Mouse (Mus musculus) neural tube, embryonic 10.5 days (tissue): ENCODE data around the gene Sectm1a.
"Not testable (repeated sequence)": the region's sequence is repeated elsewhere in the genome, so short reads cannot be mapped to it uniquely, and the experiment has no call there.

Experiments
- DNase-seq: peaks from one replicate; pipeline ENCODE4 v3.0.0-alpha.2; 2017; ENCODE audit warnings: low spot score; ENCODE audit errors: extremely low spot score

Sectm1a gene

GRCm38 (mm10) chr11:121081120-121081519 is at the start of gene Sectm1a:
Sectm1a (minus strand) TSS chr11:121081220.
- no peak for DNase-seq

- no peak for DNase-seq
Observed at GRCm38 (mm10) chr11:121129616-121130015, 48.6 kb upstream of the Sectm1a start.

GRCm38 (mm10) chr11:121127441-121127840 is 46.4 kb upstream of the Sectm1a start:
- DNase-seq = no peak

- no peak for DNase-seq
Observed at GRCm38 (mm10) chr11:121126395-121126794, 45.4 kb upstream of the Sectm1a start.

DNA sequence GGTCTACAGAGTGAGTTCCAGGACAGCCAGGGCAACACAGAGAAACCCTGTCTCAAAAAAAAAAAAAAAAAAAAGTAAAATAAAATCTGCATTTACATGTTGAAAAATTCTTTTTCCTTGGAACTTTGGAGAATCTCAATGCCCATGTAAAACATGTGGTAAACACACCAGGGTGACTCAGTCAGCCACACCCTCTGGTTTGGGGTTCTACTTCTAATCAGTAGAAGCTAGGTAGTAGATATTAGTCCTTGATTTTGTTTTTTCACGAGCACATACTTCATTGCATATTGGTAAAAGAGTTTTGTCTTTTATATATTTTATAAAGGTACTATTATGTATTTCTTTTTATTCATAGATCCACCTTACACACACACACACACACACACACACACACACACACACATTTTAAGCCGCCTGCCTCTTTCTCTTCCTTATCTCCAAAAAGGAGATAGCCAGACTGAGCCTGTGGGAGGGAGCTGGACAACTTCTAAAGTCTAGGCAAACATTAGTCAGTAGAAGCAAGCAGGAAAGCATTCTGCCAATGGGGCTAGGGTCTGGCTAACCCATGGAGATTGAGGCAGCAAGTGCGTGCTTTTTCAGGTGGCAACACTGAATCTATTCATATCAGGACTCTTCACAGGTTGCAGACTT is 44.6 kb upstream of the Sectm1a start:
- no peak for DNase-seq

GRCm38 (mm10) chr11:121123438-121123837 is 42.4 kb upstream of the Sectm1a start:
- DNase-seq = no peak

- no peak for DNase-seq
Observed at GRCm38 (mm10) chr11:121122024-121122670, 41.1 kb upstream of the Sectm1a start.

GRCm38 (mm10) chr11:121121151-121121550 is 40.1 kb upstream of the Sectm1a start:
- DNase-seq = no peak

DNA sequence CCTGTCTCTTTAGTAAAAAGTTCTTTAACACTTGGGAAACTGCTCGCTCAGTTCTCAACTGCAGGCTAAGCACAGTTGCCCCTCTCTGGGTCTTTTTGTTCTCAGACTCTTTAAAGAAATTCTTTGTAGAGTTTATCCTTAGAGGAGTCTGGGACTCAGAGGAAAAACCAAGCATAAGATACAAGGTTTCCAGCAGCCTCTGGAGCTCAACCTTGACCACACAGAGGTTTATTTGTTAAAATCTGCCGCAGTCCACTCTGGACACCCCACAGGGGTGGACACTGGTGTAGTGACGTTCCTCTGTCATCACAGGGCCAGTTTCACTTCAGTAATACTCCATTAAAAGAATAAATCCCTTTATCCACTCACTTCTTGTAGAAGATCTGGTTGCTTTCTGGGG is 37.6 kb upstream of the Sectm1a start, which contains the start of gene Tex19.2:
Tex19.2 (minus strand) TSS at position 101 of the 400 bp plus-strand sequence.
- DNase-seq = no peak

- DNase-seq = no peak
Observed at GRCm38 (mm10) chr11:121118106-121118505, 37.1 kb upstream of the Sectm1a start.

DNA sequence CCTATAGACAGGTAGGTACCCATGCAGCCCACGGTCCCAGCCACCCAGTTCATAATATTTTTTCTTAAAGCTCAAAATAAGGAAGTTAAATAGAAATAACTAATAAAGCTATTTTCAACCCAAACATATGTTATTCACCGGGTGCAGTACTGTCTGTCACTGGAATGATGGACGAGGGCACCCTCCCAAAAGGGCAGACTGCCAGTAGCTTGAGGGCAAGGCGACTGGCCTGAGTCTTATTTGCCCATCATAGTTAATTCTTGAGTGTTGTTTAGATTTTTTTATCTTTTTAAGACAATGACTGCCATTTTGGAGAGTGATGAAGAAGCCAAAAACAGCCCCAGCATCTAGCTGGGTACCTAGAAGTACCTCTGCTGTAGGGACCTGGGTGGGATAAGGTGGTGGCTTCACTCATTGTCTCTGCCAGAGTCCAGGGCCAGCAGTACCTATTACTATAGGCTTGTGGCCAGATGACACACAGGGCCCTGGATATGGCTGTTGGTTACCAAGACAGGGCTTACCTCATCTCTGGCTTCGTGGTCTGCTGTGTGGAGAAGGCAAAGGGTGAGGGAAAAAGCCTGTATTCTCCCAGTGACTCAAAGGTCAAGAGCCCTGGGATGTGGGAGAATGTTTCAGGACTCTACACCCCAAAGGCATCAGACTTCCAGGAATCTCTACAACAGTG is 31.2 kb upstream of the Sectm1a start:
- no peak for DNase-seq

GRCm38 (mm10) chr11:121111601-121112000 is 30.6 kb upstream of the Sectm1a start:
- no peak for DNase-seq

DNA sequence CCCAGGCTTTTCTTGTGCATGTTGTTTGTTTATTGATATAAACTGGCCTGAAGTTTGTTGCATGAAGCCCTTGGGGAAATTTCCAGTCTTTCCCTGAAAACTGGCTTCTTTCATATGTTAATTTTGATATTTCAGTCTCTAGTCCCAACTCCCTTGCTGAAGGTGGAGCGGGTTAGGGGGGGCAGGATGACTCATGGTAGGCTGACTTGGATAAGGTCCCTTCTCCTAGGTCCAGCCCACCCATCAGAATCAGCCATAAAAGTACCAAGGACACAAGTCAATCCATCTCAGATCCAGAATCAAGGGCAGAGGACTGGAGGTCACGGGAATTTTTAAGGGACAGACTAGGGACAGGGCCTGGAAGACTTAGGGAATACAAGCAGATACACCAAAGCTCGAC is 30.0 kb upstream of the Sectm1a start:
- DNase-seq = no peak

DNA sequence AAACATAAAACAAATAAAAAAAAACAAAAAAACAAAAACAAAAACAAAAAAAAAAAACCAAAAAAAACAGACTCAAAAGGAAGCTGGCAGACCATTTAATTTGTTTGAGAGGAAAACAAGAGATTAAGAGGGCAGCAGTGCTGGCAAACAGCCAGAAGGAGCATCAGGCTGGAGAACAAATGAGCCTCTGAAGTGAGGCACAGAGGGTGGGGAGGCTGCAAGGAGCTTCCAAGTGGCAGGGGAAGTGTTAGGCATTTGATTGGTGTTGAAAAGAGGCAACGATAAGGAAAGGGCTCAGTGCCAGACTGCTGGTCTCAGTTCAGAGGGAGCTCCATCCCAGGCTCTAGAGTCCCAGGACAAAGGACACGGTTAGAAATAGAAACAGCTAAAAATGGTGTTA is 29.0 kb upstream of the Sectm1a start:
- no peak for DNase-seq

GRCm38 (mm10) chr11:121108061-121108460 is 27.0 kb upstream of the Sectm1a start:
- DNase-seq = no peak

DNA sequence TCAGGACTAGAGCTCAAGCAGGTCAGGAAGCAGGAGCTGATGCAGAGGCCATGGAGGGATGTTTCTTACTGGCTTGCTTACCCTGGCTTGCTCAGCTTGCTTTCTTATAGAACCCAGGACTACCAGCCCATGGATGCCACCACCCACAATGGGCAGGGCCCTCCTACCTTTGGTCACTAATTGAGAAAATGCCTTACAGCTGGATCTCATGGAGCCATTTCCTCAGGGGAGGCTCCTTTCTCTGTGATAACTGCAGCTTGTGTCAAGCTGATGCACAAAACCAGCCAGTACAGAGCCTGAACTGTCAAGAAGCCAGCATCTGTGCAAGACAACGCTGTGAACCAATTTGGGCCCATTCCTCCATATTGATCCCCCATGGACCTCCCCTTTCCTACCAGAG is 26.2 kb upstream of the Sectm1a start:
- DNase-seq = not testable (repeated sequence)

DNA sequence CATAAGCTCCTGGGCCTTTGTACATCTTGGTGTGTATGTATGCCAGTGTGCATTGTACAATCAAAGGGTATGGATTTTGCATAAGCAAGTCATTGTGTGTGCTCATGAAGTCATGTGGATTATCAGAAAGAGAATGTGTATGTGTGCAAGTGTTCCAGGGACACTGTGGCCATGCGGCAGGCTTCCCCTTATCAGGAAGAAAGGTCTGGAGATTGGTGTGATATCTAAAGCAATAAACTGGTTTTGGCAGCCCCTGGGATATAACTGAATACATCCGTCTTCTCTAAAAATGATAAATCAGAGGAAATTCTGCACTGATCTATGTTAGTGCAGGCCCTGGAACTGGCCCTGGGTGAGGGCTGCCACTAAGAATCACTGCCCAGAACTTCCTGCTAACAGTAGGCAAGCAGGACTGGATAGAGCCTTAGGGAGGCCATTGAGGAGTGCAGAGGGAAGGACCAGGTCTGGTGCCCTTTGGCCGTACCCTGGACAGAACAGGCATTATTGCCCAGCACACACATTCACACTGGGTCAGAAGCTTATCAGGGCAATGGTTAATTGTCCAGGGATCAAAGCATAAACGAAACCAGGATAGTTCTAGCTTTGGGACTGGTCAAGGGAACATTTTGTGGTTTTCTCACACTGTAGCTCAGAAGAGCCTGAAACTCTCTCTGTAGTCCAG is 20.2 kb upstream of the Sectm1a start:
- DNase-seq = no peak

DNA sequence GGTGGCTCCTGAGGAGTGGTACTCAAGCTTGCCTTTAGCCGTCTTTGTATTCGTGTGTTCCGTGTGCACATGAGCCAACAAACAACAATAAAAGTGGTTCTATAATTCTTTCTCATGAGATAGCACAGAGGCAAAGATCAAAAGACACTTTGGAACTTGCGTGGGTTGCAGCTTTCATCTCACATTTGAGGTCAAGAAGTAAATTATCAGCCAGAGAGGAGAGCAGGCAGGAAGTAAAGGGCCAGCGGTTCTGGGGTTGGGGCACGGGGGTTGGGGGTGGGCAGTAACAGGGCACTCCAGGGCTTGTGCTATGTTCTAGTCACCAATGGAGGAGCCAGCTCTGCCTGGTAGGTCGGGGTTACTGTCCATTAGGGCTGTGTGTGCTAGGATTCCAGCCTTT is 19.7 kb upstream of the Sectm1a start:
- no peak for DNase-seq

DNA sequence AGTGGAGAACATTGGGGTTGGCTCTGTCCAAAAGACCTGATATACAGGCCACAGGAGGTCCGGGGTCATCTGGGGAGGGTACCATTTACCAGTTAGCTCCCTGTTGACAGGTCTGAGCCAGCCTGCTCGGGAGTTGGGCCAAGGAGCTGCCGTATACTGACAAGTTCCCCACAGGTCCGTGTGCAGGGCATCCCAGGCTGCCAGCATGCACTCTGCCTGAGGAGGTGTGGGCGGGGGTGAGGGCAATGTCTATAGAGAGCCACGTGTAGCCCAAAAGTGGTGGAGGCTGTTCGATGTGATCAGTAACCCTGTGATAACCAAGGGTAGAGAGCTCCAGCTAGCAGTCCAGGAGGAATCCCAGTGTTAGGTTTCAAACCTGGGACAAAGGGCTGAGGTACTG is 18.7 kb upstream of the Sectm1a start:
- DNase-seq = no peak

- no peak for DNase-seq
Observed at GRCm38 (mm10) chr11:121092606-121093585, 11.9 kb upstream of the Sectm1a start.

DNA sequence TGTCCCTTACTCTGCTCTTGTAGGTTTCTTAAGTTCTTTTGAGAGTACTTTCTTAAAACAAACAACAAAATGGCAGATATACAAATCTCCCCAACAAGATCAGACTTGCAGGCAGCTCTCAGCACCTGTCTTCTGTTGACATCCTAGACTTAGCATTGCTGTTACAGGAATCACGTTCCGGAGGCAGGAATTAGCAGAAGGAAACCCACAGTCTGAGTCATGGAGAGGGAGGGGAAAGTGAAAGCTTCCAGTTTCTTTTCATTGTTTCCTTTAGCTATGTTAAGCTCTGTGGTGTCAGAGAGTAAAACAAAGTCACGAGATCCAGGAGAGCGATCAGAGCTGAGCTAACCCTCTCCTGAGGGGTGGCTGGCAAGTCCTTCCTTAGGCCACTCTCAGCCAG is 9.9 kb upstream of the Sectm1a start:
- no peak for DNase-seq
